Mouse (Mus musculus) heart, postnatal 0 days (tissue): ENCODE results near the gene Aym1.

ENCODE experiments used
- CTCF ChIP-seq: IDR thresholded peaks from 2 replicates; pipeline ENCODE4 v1.5.1; 2016; ENCODE audit warnings: antibody characterized with exemption, control low read depth, low read depth
- EP300 ChIP-seq: IDR thresholded peaks from 2 replicates; pipeline ENCODE4 v1.6.1; 2016; ENCODE audit warnings: antibody characterized with exemption, low read depth

DNA sequence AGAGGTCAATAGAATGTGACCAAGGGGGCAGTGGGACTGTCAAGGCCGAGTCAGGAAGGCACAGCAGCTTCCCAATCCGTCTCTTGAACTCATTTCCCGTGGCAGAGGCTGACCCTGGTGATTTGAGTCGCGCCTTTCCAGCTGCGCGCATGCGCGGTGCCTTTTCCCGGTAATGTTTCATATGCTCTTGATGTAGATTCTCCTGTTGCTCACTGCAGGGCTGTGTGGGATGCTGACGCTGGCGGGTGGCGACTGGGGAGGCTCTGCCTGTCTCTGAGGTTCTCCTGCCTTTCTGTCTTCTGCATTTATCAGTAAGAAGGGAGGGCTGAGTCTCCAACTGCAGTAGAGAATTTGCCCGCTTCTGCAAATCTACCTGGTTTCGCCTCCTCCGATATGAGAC, 2.8 kb upstream of the Aym1 start:
- TF ChIP-seq CTCF (no peak), EP300 (no peak)
